Mouse (Mus musculus): ENCODE data around the gene Ubb.
"Not testable (repeated sequence)": the region's sequence is repeated elsewhere in the genome, so short reads cannot be mapped to it uniquely, and the experiment has no call there.

Ubb gene

DNA sequence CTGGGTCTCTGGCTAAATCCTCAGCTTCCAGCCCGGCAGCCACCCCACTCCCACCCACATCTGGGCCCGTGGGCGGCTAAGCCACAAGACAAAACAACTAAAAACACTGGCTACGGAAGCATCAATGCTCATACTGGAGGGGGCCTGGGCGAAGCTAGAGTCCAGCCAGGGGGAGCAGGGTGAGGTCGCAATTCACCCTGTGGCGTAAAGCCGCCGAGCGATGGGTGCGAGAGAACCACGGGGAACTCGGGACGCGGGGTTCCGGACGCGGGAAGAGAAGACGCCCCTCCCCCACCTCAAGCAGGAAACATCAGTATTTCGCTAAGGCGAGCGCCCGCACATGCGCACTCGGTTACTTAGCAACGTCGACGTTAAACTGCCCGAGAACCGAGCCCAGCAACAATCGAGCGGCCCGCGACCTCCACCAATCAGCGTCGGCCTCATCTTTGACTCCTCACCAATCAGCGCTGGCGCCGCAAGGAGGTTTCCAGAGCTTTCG lies at the start of gene Ubb:
Gene Ubb, plus strand, starts transcription at position 445 of the 499 bp plus-strand sequence.
- CTCF ChIA-PET: interaction anchor here (1.1 kb wide), 1 partner anchor 22 kb away, joined by 4 read pairs; no protein-coding TSS in a partner anchor

DNA sequence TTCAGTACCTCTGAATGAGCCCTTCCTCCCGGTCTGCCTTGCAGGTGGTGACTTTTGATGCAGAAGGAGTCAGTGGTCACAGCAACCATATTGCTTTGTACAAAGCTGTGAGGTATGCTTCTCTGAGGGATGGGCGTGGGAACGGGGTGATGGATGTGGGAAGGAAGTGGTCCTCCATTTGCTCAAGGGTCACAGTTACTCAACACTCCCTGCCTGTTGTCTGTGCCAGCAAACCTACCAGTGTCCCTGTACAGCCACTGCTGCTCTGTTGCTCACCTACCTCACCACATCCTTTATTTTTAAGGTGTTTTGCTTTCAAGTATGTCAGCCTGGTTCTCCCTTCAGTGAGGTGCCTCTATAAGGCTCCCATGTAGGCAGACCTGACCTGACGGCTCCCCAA lies 43.3 kb upstream of the Ubb start:
- CTCF ChIA-PET: interaction anchor here (0.6 kb wide), 1 partner anchor 46 kb away, joined by 3 read pairs; no protein-coding TSS in a partner anchor

DNA sequence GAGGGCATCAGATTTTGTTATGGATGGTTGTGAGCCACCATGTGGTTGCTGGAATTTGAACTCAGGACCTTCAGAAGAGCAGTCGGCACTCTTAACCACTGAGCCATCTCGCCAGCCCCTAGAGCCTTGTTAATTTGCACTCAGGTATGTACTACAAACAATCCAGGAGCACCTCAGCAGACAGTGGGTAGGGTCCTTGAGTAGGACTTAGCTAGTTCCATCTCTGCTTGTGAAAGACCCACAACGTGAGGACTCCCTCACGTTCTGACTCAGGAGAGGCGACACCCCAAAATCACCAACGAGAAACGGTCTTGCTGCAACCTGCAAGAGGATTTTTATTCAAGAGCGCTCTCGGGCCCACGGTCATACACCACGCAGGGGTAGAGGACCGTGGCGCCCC lies 42.6 kb upstream of the Ubb start:
- CTCF ChIA-PET: interaction anchor here (0.6 kb wide), 1 partner anchor 45 kb away, joined by 3 read pairs; no protein-coding TSS in a partner anchor

DNA sequence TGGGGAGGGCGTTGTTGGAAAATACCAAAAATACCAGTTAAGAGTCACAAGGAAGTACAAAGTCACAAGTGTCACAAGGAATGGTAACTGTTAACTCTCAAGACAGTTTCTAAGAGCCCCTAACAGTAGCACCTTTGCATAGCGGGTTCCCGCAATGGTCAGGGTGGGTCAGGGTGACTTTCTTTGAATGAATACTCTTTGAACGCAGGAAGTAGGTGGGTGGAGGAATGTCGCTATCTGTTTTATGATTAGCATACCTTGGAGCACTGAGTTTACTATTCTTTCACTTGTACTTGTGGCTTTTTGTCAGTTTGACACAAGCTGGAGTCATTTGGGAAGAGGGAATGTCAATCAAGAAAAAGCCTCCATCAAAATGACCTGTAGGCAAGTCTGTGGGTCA lies 42.2 kb upstream of the Ubb start:
- CTCF ChIA-PET: not testable (repeated sequence)

DNA sequence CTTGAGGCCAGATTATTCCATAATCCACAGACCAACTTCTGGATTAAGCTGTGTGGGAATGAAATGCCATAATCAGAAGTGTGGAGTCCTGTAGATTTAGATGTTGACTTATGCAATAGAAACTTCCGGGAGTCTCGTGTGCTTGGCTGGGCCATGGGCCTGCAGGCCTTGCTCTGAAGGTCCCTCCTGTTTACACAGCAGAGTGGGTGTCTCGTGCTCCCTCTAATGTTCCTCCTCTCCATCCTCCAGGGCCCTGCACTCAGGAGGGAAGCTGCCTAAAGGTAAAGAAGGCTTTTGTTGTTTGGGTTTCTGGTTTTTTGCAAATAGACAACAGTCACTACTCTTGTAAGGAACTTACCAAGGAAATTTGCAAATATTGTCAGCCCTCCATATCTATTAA lies 41.4 kb upstream of the Ubb start:
- CTCF ChIA-PET: no interaction called here

DNA sequence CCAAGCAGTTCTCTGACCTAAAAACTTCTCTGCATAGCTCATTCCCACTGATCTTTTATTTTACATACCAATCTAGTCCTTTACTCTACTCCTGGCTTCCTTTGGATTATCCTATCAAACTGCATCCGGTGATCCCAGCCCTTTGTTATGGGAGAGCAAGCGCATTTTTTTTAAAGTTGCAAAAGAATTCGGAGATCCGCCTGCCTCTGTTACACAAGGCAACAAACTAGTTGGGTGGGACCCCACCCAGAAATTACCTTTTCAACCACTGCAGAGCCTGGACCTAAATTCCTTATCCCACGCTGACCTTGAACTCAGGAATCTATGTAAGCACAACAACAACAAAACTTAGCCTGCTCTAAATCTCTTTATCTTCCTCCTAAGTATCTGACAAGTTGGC lies 40.0 kb upstream of the Ubb start:
- CTCF ChIA-PET: no interaction called here

DNA sequence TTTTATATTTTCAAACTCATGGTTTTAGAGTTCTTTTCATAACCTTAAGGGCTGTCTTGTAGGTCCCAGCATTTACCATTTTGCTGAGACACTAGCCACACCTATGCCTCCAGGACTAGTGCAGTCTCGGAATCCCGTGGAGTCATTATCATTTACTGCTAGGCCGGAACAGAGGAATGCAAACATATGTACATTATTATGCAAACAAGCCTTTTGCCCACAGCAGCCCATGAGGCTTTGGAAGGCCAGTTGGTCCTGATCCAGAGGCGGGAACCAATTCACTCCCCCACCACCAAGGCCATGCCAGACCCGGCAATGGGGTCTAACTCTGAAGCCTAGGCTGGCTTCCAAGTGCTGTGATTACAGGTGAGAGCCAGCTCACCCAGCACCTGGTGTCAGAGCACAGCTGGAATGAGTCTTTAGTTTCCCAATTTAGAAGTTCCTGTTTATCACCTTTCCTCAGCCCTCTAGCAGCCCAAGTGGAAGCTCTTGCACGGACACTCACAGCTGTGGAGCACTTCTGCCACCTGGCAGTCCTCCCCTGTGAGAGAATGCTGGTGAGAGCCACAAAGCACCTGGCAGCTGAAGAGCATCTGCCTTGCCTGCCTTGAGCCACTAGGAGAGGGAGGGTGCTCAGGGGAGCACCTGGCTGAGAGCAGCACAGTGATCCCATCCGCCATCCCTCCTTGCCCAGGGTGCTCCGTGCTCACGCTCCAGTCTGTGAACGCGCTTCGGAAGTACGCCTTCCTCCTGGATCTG lies 39.3 kb upstream of the Ubb start:
- CTCF ChIA-PET: no interaction called here

DNA sequence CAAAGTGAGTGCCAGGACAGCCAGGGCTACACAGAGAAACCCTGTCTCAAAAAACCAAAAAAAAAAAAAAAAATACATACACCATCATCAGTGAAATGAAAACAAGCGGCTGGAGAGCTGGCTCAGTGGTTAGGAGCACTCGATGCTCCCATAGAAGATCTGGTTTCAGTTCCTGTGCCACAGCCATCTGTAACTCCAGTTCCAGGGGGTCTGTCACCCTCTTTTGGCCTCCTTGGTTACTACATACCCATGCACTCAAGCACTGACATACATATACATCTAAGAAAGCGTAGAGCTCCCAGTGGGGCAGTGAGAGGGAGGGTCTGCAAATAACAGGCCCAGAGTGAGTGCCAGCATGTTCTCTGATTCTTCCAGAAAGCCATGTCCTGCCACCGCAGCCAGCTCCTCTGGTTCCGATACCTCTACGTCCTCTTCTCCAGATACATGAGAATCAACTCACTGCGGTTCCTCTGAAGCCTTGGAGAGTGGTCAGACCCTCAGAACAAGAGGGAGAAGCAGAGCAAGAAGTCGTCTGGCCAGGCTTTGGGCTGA lies 38.4 kb upstream of the Ubb start:
- CTCF ChIA-PET: no interaction called here

DNA sequence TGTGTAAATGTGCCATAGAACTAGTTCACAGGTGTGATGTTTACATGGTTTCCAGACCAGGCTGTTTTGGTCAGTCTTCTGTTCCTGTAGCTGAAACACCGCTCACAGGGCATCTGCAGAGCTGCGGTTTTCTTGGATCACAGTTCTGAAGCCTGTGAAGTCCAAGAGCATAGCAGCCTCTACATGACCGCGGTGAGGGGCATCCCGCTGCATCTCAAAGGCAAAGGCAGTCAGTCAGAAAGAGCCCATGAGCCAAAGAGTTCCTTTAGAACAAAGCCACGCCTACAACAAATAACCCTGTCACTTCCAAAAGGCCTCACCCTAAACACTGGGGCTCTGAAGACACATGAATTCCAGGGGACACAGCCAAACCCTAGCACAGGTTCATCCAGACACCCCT lies 37.7 kb upstream of the Ubb start:
- CTCF ChIA-PET: no interaction called here

DNA sequence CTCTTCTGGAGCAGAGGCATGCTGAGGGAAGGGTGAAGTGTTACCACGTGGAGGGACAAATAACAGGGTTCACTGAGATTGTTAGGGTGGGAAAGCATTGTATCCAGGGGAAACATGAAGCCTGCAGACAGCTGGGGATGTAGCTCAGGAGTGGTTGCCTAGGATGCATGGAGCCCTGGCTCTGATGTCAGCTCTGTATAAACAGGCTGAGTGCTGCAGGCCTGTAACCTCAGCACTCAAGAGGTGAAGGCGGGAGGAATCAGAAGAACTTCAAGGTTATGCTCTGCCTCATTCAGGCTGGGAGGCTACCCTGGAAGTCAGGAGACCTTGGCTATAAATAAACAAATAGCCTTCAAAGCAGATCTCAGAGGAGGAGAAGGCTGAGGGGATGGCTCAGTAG lies 32.0 kb upstream of the Ubb start:
- CTCF ChIA-PET: interaction anchor here (0.6 kb wide), 1 partner anchor 15 kb away, joined by 3 read pairs; no protein-coding TSS in a partner anchor

DNA sequence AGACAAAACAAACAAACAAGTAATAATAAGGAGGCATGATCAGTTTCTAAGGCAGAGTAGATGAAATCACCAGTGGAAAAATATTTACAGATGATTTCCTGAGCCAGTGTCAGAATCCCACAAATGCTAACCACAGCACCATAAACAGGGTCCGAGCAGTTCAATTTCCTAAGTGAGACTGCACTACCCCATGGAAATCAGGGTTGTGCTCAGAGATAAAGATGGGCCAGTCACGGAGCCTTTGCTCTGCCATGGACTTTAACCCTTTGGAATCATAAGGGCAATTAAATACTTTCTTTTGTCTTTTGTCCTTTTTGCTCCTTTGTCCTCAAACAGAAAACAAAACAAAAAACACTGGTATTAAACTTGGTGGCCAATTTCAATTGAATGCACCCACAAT lies 28.7 kb upstream of the Ubb start:
- CTCF ChIA-PET: no interaction called here

DNA sequence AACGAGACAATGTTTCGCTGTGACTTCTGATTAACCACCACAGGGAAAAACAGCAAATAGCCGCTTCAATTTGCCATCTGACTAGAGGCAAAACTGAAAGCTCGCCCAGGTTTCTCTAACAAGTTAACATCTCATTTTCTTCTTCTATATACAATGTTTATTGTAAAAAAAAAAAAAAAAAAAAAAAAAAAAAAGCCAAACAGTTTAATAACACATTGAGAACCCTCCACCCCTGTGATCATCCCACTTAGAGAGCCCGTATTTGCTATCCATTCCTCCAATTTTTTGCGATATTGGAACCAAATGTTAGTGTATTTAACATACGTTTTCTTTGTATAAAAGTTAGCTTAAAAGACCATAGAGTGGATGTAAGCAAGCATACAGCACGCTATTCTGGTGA lies 13.9 kb upstream of the Ubb start:
- CTCF ChIA-PET: no interaction called here

DNA sequence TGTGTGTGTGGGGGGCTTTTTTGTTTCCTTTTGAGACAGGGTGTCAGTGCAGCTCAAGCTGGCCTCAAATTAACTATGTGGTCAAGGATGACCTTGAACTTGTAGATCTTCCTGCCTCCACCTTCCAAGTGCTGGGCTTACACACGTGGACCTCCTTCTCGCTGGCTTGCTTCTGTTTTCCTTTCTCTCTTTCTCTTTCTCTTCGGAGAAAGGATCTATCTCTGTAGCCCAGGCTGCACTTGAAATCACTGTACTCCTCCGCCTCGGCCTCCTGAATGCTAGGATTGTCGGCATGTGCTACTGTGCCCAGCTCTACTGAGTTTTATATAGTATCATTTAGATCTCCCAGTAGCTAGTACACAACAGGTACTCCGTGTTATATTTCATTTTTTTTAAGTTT lies 13.4 kb upstream of the Ubb start:
- CTCF ChIA-PET: no interaction called here

DNA sequence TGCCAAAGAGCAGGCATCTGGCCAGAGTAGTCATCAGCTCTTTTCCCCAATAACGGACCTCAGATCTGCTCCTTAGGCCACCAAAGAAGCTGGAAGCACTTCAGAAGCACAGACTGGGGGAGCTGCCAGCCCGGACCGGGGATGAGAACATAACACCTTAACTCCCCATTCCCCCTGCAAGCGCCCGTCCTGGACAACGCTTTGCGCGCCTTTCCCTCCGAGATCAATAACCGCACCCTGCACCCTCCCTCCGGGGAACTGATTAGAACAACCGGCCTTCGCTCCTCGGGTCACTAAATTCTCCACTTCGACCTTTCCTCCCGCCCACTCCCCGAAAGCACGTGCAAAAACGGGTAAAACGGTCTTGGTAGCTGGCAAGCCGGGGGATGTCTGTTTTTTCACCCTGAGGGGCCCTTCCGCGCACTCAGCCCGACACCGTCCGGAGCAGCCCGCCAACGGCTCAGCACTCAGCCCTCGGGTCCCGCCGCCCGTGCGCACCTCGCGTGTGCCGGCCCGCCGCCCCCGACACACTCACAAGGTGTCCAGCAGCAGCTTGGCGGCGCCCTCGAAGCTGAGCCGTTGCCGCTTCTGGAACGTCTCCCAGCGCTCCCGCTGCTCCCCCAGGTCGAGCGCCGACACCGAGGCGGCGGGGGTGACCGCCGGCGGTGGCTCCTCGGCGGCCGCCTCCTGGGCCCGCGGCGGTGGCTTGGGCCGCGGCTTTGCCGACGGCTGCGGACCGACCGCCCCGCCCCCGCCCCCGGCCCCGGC lies 12.5 kb upstream of the Ubb start:
- CTCF ChIA-PET: no interaction called here

DNA sequence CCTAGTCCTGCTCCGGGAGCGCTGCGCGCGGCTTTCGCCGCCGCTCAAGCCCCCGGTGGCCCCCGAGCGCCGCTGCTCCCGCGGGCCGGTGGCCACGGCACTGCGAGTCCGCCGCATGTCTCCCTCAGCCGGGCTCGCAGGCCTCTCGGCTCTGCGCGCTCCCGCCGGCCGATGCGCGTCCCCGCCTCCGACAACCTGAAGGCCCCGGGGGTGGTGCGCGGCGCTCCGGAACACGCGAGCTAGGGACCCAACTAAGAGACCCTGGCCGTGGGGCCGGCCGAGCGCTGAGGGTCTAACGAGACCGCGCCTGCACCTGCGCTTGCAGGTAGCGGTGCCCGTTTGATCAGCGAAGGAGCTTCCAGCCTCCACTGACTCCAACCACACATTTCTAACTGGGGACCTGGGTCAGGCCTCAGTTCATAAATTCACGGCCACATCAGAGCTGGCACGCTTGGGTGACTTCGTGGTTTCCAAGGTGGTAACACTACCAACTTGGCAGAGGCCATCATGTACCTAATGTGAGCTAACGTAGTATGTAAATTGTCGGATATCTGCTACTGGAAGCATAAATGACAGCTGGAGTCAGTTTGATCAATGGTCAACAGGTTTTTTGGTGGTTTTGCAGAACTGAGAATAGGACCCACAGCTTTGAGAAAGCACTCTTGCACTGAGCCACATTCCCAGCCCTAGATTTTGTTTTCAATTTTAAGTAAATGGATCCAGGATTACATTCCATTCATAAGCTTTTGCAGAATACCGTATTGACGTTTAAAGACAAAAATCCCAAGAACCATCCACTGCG lies 11.7 kb upstream of the Ubb start, which contains the start of gene Cenpv:
Gene Cenpv, minus strand, starts transcription at position 173 of the 802 bp plus-strand sequence.
- CTCF ChIA-PET: interaction anchor here (0.6 kb wide), 1 partner anchor 19 kb away, joined by 8 read pairs; no protein-coding TSS in a partner anchor

DNA sequence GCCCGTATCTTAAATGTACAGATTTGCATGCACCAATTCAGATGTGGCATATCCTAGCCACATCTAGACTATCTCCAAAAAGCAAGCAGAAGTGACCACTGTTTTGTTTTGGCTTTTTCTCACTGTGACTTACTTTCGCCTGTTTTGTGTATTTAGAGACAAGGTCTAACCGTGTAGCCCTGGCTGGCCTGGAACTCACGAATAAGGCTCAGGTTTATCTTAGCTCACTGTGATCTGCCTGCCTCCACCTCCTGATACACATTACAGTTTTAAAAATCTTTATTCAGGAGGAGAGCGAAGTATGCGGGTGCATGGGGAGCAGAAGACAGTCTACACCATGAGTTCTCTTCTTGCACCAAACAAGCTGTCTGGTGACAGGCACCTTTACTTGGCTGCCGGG lies 10.8 kb upstream of the Ubb start:
- CTCF ChIA-PET: no interaction called here

DNA sequence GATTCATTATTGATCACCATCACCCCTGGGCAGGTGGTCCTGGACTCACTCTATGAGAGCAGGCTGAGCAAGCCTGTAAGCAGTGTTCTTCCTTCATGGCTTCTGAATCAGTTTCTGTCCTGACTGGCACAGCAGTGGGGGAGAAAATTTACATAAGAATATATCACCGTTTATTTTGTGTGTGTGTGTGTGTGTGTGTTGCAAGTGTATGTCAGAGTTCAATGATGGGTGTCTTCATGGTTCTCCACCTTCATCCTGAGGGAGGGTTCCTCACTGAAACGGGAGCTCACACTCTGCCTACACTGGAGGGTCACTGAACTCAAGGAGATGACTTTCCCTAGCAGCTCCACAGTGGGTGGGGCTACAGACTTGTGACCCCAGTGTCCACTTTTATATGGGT lies 10.0 kb upstream of the Ubb start:
- CTCF ChIA-PET: no interaction called here

DNA sequence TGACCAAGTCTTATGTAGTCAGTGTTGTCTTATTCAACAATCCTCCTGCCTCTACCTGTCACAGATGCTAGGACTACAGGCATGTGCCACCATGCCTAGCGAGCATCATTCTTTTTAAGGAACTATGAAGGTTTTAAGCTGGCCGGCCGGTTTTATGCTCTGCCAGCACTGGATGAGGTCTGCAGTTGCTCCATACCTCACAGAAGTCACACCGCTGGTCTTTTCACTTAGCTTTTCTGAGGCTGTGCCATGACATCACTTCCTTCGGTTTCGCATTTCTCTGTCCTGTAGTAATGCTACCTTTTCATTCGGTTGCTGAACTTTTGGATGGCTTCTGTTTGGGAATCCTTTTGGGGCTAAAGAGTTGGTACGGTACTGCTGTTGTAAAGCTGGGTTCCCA lies 9.4 kb upstream of the Ubb start:
- CTCF ChIA-PET: no interaction called here

DNA sequence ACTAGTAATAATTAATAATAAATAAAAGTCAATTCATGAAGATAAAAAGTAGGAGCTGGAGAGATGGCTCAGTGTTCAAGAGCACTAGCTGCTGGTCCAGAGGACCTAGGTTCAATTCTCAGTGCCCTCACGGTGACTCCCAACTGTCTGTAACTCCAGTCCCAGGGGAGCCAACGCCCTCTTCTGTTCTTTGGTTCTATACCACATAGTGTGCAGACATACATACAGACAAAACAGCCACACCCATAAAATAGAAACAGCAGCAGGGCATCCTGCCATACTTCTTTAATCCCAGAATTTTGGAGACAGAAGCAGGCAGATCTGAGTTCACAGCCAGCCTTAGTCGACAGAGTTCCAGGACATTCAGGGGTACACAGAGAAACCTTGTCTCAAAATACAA lies 7.0 kb upstream of the Ubb start:
- CTCF ChIA-PET: no interaction called here

DNA sequence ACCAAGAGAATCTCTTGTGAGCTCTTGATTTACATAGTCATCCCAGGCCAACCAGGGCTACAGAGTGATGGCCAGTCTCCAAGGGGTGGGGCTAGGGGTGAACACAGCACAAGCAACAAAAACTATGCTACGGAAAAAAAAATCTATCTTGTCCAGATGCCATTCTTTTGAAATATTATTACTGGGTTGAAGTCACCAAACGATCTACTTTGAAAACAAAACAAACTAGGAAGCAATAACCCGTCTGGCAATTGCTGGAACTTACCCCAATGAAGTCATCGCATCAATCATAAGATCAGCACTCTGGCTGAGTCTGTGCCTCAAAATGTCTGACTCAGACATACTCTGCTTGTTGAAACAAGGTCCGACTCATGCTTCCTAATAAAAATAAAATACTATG lies 1.2 kb upstream of the Ubb start:
- CTCF ChIA-PET: interaction anchor here (0.6 kb wide), 1 partner anchor 1740 kb away, joined by 3 read pairs; no protein-coding TSS in a partner anchor

DNA sequence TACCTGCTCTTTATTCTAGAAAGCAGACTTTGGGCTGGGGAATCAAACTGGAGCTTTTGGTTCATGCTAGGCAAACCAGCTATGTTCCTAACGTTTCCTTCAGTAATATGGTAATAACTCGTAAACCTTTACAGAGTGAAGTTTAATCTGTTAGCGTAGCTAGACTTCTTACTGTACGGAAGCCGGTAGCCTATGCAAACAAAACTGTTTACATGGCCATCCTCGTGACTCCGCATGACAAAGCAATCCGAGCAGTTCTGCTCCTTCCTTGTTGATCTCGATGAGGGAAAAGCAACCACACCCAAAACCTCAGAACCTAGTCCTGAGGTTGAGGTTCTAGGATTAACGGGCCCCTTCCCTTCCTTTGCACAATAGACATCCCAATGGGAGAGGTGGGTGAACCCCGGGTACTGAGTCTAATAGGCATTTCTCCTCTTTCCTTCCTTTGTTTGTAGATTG lies 715 bp upstream of the Ubb start:
- CTCF ChIA-PET: interaction anchor here (1.1 kb wide), 1 partner anchor 22 kb away, joined by 4 read pairs; no protein-coding TSS in a partner anchor

Data from spleen, embryonic (tissue).